Mouse (Mus musculus) brain, embryonic 14.5 days (tissue): ENCODE measurements around the gene Asxl1. TPM values are rescaled to one million over a fixed set of nuclear protein-coding genes. Genes with fewer than 3 reads are reported as not detected.

Experiments
- DNase-seq: peaks from one replicate; pipeline ENCODE4 v3.0.0-alpha.2; 2011; ENCODE audit warnings: low read depth
- CTCF ChIP-seq: fragments of 200-500 bp; IDR thresholded peaks from 2 replicates; pipeline ENCODE4 v1.5.1; 2012; ENCODE audit warnings: inconsistent platforms, mild to moderate bottlenecking, moderate library complexity, borderline replicate concordance; ENCODE audit not compliant: insufficient read depth, insufficient read length; ENCODE audit errors: extremely low read depth
- POLR2A ChIP-seq: fragments of 200-500 bp; IDR thresholded peaks from 2 replicates; pipeline ENCODE4 v1.6.1; 2012; ENCODE audit warnings: mild to moderate bottlenecking, inconsistent platforms, borderline replicate concordance; ENCODE audit not compliant: poor library complexity, insufficient read depth, insufficient read length, severe bottlenecking; ENCODE audit errors: extremely low read depth
- polyA plus RNA-seq: library from polyadenylated mRNA; depleted of rRNA; stranded (reverse); fragments of >200 nt; gene quantifications from 2 replicates; pipeline ENCODE4 v1.2.3, GENCODE M21; 2012; rRNA removed

Asxl1 gene
- 27.1 and 37.0 TPM in 2 replicates for polyA plus RNA-seq

- no peak for TF ChIP-seq CTCF
- peak; percentile 71 for TF ChIP-seq POLR2A
- DNase-seq = peak; percentile 100
Measured at GRCm38 (mm10) chr2:153345454-153346220, at the start of gene Asxl1. Gene Asxl1 (plus strand): TSS chr2:153345829.

DNA sequence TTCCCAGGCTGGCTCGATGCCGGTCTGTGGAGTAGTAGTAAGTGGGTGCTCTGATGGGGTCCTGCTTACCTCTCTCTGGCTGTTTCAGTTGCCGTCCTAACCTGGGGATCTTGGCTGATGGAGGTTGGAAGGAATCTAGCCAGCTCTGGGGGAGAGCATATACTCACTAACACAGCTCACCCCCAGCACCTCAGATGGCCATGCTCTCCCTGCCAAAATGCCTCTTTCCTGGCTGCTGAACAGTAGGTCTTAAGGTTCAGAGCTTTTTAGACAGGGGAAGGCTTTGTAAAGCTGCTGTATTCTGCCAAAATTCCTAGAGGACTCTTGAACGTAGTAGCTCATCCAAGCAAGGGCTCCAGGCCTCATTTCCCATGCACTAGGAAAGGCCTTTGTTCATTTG is 47.9 kb upstream of the Asxl1 start:
- TF ChIP-seq CTCF = no peak
- peak; percentile 6 for DNase-seq

DNA sequence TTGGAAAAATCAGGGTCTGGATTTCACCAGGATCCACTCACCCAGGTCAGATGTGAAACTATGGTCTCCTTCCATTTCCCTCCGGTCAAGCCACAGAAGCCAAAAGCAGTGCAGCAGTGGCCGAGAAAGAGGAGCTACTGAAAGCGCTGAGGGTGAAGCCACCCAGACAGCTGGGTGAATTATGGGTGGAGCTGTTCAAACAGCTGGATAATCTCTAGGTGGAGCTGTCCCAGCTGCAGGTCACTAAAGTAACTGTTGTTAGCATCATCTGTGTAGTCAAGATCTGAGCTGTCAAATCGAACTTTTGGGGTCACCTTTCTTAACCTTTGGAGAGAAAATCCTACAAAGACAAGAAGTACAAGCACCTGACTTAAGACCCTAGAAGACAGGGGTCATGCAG is 47.2 kb upstream of the Asxl1 start:
- no peak for DNase-seq
- TF ChIP-seq POLR2A (no peak), CTCF (no peak)

- DNase-seq = no peak
- no peak for TF ChIP-seq POLR2A
- no peak for TF ChIP-seq CTCF
Measured at GRCm38 (mm10) chr2:153298863-153299262, 46.8 kb upstream of the Asxl1 start.

DNA sequence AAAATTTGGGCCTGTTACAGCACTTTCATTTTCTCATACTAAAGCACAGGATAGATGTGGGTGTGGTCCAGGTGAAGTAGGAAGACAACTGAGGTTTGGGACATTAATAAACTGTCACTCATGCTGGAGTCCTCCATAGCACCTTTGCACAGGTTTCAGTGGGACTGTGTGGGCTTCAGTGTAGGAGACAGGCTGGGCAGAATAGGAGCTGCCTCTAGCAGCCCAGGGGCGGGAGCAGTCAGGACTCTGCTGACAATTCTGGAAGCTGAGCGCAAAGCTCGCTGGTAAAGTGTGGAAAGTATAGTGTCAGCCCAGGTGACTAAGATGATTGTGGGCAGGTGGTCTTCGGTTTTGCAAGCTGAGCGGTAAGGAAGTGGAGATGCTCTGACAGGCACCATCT is 44.5 kb upstream of the Asxl1 start:
- DNase-seq = no peak
- TF ChIP-seq CTCF = no peak
- TF ChIP-seq POLR2A = no peak

GRCm38 (mm10) chr2:153305240-153305639 is 40.4 kb upstream of the Asxl1 start:
- TF ChIP-seq CTCF = no peak
- no peak for TF ChIP-seq POLR2A
- DNase-seq = peak; percentile 5

DNA sequence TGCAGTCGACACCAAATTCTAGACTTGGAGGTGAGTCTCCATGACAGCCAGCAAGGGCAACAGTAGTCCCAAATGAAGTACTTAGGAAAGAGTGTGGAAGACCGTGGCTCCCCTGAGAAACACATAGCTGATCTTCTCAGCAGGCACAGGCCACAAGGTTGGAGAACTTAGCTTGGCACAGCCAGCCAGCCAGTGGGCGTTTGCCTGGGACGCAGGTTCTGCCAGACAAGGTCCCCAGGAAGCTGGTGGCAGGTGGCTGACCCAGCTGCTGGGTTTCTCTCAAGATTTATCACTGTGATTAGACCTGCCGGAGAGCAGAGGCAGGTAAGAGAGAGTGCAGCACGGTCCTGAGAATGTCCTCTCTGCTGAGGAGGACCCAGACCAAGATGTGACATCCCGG is 37.0 kb upstream of the Asxl1 start:
- TF ChIP-seq POLR2A (no peak), CTCF (no peak)

DNA sequence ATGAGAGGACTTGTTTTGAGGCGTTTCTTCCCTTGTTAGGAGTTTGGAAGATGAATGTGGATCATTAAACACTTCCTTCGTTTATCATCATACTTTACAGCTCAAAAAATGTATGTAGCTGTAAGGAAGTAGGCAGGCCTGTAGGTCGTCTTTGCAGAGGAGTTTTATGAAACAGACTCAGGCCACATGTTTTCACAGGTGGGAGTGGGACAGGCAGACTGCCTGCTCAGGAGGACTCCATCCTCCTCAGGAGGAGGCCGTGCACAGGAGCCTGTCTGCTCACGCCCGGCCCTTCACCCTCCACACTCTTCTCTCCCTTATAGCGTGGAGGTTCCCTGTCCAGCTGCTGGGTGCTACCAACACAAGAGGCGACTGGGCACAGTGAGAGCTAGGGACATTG is 36.5 kb upstream of the Asxl1 start:
- DNase-seq = no peak
- TF ChIP-seq POLR2A (no peak), CTCF (no peak)

More for the DNA sequence above, 37.0 kb upstream of the Asxl1 start:
- DNase-seq = no peak

GRCm38 (mm10) chr2:153310228-153310627 is 35.4 kb upstream of the Asxl1 start:
- no peak for TF ChIP-seq CTCF
- no peak for TF ChIP-seq POLR2A
- DNase-seq = peak; percentile 37

- TF ChIP-seq POLR2A (no peak), CTCF (no peak)
- DNase-seq = no peak
Measured at GRCm38 (mm10) chr2:153312884-153313283, 32.7 kb upstream of the Asxl1 start.

DNA sequence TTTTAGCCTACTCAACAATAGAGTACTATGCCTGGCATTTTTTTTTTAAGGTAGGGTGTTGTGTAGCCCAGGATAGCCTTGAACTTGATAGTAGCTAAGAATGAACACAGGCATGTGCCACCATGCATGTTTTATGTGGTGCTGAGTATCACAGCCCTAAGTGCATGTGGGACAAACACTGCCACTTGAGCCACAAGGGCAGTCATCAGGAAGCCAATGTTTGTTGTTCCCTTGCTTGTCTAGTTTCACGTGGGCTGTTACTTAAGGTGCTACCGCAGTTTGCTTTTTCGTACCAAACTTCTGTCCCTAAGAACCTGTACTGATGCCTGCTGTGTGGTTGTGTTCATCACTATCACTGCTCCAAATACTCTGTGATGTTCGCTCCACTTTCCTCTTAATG is 27.2 kb upstream of the Asxl1 start:
- no peak for TF ChIP-seq POLR2A
- TF ChIP-seq CTCF = no peak
- DNase-seq = no peak

DNA sequence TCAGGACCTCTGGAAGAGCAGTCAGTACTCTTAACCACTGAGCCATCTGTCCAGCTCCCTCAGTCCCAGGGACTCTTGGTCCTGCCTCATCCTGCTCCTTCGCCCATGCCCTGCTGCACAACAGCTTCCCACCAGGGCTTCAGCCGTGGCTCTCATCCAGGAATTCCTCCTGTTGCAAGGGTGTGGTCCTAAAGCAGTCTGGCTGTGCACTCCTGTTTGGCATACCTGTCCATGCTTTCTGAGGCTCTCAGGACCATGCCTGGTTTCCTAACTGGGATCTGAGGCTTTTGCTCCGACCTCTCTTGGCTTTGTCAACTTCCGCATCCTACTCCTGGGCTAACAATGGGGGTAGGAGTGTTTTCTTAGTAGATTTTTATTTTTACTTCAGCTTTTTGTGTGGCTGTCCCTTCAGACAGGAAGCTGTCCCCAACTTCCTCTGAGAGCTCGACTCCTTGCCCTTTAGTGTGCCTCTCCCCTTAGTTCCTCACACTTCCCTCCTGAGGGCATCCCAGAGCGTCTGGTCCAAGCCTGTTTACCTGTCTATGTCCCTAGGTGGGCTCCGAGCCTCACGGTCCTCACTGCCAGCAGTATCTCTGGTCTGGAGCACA is 26.5 kb upstream of the Asxl1 start:
- no peak for TF ChIP-seq POLR2A
- no peak for TF ChIP-seq CTCF
- DNase-seq = no peak

DNA sequence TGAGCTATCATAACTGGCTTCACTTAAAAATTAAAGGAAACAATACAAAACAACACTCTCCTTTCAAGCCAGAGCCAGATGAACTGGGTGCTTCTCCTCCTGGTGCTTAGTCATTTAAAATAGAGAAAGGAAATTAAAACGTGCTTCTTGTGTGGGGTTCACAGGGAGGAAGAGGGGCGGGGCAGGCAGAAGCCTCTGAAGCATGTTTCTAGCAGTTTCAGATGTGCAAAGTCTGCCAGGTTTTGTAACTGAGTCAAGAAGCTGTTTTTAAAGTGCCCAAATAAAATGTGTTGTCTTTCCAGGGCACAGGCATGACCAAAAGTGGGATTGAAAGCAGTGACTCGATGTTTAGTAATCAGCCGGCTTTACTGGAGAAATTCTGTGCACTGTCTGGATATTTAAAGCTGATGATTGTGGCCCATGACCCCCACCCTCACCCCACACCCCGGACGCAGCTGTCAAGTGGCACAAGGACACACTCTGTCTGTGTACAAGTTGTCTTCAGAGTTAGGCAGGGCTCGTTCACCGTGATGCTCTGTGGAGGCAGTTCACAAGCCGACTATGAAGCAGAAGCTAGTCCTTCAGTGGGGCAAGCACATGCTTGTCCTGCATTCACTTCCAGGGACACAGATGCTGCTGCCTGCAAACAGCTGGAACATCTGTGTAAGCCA is 19.8 kb upstream of the Asxl1 start:
- no peak for DNase-seq
- TF ChIP-seq CTCF (no peak), POLR2A (no peak)
